Mouse (Mus musculus) fibroblast of lung, adult 2 months (primary cell): ENCODE results near the gene Chst8.

Experiments used
- DNase-seq: peaks from one replicate; pipeline ENCODE4 v3.0.0-alpha.2; 2011; ENCODE audit warnings: low read depth

Chst8 gene

DNA sequence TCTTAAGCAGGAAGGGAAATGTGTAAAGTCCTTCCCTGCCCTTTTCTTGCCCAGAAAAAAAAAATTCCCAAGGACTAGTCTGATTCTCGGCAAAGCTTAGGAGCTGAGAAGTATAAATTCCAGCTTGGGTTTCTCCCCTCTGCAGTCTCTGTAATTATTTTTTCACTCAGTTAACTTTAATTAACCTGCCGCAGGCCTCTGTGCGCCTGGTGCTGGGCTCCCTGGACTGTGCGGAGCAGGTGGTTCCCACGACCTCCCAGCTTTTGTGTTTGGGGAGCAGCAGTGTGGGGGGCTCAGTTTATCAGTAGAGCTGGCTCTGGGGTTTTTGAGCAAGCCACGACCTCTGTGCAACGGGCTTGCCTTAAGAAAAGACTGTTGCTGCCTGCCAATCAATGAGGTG lies 62.2 kb downstream of the Chst8 start:
- no peak for DNase-seq

DNA sequence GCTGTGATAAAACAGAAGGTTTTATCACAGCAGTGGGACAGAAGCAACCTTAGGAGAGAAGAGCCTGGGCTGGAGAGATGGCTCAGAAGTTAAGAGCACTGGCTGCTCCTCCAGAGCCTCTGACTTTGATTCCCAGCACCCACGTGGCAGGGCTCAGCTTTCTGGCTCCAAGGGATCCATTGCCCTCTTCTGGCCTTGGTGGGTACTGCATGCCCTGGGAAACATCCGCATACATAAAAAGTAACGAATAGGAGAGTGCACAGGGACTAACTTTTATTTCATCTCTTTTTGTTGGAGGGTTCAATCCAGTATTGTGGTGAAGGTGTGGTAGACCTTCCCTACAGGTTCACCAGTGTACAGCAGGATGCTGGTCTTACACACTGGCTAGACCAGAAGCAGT lies 62.8 kb downstream of the Chst8 start:
- DNase-seq = no peak

DNA sequence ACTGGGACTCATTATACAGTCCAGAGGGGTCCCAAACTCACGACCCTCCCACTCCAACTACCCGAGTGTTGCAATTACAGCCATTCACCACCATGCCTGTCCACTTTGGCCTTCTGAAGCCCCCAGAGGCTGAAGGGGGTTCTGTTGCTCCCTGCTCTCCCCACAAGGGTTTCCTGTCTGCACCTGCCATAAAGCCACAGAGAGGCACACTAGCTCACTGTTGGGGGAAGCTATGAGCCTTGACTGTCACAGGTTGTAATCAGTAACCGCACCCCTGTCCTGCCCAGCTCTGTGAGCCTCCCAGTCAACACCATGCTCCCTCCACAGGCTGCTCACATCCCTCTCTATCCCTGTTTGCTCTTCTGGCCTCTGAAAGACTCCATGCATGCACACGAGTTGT lies 64.0 kb downstream of the Chst8 start:
- no peak for DNase-seq

DNA sequence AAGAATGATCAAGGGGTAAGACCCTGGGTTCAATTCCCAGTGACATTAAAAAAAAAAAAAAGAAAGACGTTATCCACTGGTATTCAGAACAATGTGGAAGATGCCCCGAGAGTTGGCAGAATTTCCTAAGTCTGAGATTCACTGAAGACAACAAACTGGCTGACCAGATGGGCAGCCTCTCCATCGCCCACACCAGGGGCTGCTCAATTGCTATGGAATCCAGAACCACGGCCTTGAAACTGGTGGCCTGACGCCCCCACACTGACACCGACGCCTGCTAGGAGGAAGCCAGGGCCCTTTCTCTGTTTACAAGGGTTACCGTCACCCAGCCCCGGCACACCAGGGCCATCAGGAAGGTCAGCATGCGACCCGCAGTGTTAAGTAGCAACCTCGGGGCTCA lies 64.8 kb downstream of the Chst8 start:
- no peak for DNase-seq

DNA sequence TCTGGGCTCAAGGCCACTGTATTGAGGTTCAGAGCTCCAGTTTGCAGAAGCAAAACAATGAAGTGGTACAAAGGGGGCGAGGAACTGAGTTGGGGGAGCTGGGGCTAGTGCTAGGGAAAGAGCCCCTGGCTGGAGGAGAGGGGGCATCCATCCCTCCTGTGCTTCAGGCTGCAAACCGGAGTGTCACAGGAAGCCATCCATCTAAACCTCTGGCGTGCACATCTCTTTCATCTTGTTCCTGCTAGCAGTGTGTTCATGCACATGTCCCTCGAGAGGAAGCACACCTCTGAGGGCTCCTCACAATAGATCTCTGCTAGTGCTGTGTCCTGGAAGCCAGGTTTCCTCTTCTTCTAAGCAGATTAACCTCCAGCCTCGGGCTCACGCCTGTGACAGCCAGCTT lies 65.9 kb downstream of the Chst8 start:
- DNase-seq = no peak

DNA sequence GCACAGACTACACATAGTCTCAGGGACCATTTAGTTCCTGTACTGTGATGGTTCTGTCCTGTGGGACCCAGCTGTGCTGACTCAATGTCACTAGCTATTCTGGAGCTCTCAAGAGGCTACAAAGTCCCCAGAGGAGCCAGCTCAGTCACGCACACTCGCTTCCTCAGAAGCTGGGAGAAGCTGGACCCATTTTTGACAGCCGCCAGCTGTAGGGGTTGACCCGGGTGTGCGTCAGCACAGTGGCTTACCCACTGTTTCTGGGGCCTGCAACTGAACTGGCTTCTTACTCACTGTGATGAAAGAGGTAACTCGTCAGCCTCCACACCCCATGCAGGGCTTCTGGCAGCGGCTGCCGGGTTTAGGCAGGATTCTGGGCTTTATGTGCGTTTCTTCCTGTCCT lies 66.3 kb downstream of the Chst8 start:
- peak; percentile 24 for DNase-seq

DNA sequence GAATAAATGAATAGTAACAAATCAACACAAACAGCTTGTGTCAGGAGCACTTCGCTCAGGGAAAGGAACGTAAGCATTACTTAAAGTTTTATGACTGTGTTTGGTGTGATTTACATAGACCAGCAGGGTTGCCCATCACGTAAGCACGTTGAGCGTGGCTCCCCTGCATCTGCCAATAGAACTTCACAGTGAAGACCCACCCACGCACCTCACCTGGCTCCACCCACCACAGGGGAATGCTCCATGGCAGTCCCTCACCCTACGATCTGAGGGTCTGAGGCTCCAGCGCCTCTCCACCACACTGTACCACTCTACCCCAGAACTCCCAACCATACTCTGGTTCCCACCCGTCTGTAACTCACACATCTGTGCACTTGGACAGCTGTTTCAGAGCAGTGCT lies 67.1 kb downstream of the Chst8 start:
- DNase-seq = no peak

DNA sequence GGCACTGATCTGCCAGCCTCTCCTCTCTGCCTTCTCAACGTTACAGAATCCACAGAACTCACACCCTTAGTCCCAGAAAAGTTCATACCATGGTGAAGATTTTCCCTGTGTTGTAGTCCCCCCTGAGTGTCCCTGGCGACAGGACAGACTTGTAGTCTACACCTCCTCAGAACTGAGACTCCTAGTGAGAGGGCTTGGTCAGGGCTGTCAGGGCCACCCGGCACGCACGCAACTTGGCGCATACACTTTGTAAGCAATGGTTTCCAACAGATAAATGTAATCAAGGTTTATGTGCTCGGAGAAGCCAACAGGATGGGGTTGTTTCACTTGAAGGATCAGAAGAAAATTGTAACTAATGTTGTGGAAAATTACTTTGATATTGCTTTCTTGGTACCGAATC lies 67.5 kb downstream of the Chst8 start:
- DNase-seq = no peak

DNA sequence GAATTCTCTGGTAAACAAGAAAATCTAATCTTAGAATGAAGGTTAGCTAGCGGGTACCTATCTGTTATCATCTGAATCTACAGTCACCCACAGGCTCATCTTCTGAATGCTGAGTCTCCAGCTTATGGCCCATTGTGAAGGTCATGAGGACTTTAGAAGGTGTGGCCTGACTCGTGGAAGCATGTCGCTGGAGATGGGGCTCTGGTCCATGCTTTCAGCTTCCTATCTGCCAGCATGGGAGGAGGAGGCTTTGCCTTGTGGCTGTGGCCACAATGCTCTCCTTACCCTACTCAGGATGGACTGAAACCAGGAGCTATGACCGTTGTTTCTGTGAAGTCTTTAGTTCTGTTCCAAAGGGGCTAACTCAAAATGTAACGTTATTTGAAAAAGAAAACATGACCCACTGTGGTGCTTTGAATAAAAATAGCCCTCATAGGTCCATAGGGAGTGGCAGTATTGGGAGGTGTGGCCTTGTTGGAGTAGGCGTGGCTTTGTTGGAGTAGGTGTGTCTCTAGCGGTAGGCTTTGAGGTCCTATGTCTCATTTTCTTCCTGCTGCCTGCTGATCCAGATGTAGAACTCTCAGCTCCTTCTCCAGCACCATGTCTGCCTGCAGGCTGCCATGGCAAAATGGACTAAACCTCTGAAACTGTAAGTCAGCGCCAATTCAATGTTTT lies 69.0 kb downstream of the Chst8 start:
- no peak for DNase-seq

DNA sequence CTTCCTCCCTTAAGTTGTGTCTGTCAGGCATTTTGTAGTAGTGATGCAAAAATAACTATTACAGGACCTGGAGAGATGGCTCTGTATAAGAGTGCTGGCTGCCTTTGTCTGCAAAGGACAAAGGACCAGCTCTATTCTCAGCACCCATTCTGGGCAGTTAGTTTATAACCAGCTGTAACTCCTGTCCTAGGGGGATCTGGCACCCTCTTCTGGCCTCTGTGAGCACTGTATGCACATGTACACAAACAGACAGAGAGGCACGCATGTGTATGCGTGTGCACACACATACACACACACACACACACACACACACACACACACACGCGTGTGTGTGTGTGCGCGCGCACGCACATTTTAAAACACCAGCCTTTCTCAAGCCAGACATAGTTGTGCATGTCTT lies 73.1 kb downstream of the Chst8 start:
- DNase-seq = no peak

DNA sequence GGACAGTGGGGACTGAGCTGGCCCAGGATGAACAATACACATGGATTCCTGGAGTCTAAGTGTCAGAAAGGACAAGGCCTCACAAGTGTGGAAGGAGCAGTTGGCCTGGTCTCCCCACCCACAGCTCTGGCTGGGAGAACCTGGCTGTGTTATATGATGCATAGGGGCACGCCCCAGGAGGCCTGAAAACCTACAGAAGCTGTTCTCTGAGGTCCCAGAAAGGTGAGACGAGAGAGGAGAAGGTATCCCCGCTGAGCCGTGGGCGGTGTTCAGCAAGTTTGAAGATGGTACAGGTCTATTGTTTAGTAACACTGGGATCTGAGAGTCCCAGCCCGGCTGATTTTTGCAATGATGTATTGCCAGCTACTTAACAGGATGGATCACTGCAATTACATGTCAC lies 75.3 kb downstream of the Chst8 start:
- DNase-seq = no peak

DNA sequence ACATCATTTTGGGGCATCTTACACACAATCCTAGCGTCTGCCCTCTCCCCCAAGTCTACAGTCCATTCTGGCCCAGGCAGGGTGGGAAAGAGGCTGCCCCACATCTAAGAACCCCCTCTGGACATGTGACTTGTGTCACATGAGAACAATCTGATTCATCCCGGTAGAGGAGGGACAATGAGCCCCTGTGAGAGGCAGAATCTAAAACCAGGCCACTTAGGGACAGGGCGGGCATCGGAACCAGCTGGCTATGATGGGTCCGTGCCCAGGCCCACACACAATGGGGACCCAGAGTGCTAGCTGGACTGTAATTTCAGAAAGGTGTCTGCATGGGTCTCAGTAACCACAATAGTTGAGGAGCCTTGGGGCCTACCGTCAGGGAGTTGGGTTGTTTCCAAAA lies 78.2 kb downstream of the Chst8 start:
- DNase-seq = no peak

DNA sequence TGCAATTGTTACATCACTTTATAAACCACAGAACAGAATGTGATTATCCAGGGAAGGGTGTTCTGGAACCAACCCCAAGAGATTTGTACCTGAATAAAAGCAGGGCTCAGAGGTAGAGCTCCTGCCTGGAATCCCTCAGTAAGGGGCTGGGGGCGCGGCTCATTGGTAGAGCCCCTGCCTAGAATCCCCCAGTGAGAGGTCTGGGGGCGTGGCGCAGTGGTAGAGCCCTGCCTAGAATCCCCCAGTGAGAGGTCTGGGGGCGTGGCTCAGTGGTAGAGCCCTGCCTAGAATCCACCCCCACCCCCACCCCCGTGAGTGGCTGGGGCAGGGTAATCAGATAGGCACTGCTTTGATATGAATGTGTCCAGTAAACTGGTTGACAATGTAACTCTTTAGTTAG lies 83.6 kb downstream of the Chst8 start:
- no peak for DNase-seq

DNA sequence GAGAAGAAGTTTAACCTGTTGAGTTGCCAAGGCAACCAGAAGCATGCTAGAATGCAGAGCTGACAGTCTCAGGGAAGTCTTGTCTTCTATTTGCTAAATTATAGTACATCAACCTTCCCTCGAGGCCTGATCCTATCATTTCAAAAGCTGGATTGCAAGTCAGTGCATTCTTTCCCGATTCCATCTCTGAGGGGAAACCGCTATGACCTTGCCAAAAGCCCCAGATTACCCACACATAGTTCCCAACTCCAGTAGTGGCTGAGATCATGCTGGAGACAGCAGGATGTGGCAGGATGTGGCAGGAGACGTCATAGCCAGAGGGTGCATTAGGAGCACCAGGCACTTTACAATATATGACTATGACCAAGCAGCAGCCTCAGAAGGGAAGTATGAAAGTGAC lies 87.3 kb downstream of the Chst8 start:
- DNase-seq = no peak

DNA sequence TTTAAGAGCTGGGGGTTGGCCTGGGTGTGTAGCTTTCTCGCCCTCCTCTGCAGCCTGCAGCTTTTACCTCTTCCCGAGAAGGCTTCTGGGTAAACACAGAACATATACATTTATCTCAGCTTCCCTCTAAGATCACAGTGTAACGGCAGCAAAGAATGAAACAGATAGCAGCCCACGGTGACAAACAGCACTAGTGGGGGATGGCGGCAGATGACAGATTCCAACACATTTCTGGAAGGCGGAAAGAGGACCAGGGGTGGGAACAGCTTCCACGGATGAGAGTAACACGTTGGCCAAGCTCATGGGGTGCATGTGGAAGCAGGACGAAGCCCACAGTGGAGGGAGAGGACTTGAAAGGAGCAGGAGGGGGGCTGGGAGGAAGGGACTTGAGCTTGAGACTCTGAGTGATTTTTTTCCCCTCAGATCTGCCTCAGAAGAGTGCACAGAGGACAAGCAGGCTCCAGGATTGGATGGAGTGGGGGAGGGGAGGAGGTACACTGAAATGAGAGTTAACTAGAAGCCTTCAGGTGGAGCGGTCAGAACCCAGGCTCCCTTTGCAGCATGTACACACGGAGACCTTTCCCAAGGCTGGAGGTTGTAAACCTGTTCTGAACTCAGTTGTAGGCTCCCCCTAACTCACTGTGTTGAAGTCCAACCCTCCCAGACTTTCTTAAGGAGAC lies 89.8 kb downstream of the Chst8 start:
- no peak for DNase-seq

DNA sequence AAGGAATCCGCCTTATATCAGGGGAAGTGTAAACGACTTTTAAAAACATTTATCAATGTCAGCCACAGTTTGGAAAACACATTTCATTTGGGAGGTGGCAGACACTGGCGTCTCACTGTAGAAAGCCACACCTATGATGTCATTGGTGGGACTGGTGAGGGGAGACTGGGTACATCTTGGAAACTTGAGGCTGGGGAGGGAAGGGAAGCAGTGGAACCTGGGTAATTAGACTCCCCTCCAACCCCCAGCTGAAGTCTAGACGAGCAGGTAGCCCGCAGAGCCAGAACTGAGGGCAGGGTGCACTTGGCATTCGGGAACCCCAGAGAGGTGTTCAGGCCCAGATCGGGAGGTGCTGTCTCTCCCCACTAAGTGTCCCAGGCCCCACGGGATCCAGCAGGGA lies 90.4 kb downstream of the Chst8 start:
- no peak for DNase-seq

DNA sequence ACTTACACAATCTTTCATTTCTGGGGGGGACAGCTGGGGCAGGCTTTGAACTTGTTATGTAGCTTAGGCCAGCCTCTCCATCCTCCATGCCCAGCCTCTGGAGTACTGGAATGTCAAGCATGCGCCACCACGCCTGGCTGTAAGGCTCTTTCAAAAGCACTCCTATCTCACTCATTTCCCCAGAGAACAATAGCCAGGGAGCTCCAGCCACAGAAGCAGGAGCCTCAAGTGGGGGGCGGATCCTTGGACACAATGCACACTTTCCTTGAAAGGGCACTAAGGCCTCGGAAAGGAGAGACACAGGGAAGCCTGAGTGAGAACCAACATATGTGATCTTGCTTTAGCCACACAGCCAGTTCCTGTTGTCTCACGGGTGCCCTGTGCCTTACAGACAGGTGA lies 90.9 kb downstream of the Chst8 start:
- no peak for DNase-seq

DNA sequence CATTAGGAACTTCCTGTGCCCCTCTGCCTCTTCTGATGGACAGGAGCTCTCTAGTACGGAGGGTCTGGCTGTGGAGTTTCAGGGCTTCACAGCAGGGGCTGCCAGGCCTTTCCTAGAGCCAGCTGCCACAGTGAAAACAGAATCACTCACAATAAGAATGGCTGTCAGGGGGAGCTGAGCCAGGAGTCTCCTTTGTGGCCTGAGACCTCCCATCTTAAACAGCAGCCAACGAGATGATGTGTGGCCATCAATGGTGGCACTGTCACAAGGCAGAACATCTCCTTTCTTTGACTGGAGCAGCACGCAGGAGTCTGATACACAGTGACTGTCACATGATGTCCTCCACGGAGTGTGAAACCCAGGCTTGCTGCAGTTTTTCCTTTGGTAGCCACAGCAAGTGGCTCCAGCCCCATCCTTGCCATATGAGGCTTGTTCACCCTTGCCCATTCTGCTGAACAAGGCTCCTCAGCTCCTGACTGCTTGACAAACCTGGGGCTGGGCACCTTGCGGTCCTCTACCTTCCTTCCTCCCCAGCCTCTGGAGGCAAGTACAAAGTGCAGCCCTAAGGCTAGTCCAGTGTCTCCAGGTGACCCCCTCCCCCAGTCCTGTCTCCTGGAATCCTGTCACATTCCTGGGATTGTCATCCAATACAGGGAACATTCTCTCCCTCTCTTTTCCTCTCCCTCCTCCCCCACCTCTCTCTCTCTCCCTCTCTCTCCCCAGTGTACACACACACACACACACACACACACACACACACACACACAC lies 91.4 kb downstream of the Chst8 start:
- DNase-seq = no peak

DNA sequence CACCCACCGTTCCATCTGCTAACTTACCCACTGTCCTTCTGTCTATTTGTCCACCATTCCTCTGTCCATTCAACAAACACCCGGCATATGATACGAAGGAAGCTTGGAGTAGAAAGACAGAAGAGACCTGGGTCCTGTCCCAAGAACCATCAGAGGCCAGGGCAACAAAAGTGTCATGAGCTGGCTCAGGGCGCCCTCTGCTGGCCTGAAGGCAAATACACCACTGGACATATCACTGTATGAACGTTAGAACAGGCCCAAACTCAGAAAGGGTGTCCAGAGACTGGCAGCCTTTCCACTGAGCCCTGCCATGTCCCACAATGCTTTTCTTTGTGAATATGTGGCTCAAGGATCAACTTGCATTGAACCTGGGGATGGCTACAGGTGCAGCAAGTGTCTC lies 92.9 kb downstream of the Chst8 start:
- DNase-seq = no peak

DNA sequence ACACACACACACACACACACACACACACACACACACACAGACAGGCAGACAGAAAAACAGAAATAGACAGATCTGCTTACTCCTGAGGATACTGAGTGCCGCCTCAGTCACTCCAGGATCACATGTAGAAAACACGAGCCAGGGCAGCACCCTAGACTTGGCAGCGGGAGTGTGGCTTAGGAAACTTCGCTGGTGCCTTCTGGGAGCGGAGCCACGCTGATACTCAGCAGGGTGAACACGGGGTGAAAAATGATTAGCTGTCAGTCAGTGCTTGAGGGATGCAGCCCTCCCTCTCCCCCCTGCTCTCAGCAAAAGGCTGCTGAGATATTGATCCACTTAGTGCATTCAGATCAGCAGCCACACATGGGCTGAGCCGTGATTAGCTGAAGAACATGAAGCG lies 93.9 kb downstream of the Chst8 start:
- DNase-seq = peak; percentile 57

DNA sequence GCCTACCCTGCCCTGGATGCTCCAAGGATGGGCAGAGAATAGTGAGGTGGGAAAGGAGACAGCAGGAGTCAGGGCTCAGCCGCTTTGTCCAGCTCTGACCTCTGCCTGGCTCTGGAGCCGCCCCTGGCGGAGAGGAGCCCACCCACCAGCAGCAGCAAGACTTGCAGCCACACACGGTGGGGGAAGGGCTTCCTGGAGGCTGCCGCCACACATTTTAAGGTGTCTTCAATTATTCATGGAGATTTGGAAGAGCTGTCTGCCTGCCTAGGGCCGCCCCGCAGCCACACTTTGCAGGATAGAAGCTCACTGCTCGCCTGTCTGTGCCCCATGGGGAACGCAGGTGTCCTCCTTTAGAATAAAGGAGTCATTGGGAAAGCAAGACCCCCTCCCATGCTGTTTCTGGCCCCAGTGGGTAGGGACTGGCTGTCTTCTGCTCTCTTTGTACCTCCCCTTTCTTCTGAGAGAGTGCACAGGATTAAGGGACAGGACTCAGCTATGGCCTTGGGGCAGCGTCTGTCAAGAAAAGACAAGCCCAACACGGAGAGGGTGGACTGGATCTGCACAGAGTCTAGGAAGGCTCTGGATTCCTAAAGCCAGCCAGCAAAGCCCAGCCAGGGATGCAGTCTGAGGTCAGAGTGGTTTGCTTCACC lies 95.2 kb downstream of the Chst8 start:
- peak; percentile 58 for DNase-seq

DNA sequence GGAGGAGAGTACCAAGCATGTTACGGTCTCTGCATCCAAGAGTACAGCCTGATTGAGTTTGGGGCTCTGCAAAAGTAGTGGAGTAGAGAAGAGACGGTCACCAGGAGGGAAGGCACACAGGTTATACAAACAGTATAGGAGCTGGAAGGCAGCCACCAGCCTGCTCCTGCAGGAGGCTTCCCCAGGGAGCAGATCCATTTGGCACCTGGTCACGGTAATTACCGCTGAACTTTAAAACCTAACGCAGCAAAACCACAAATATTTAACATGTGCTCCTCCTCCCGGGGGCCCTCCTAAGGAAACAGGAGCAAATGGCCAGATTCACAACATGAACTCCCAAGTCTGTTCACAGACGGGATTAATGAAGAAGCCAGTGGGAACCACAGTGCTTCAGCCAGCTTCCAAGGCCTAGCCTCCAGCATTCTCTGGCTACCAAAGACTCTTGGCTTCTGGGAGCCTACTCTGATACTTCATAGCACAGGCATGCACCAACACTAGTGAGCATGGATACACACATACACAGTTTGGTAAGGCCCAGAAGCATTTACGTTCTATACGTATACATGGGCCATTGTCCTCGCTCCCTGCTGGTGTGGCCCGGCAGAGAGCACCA lies 97.6 kb downstream of the Chst8 start:
- DNase-seq = peak; percentile 28

DNA sequence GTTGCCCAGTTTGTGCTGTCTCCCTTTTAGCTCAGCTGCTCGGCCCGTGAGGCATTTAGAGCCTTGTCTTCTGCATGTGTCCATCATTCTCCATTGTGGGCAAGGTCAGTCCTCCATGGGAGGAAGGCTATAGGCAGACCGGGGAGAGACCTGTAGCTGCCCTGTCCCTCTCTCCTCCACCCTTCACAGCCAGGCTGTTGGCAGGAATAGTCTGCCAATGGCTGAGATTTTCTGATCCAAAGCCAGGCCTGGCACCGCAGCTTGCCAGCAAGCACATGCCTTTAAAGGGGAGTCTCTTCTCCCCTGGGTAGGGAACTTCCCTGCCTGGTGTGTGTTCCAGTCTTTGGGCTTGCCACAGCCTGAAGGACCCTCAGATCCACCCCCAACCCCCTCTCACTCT lies 103.4 kb downstream of the Chst8 start:
- DNase-seq = no peak
